ENCODE assay signal across 19 mouse cellular contexts in genomic region chr5:119628746-119629327, GRCm38 (mm10). TPM values are rescaled to one million over a fixed set of nuclear protein-coding genes. Genes with fewer than 3 reads are reported as not detected.
DNase-seq lines count a peak whose midpoint lies in the region; ATAC-seq lines count a peak whose summit lies in the region.
"Had no signal": no experiment of that assay in that cellular context is flagged by ENCODE, and none has a peak within 500 bp of the region (broad histone marks: within the 10 kb centered on the region; RNA-seq: fewer than 3 reads in every experiment).

No protein-coding gene starts in this region.

- 7% methylated on average over 10 of the region's 12 CpGs for WGBS in limb, embryonic 12.5 days

- peaks cover 97% of the 10 kb centered on the region for H3K27me3 ChIP-seq in limb, embryonic 12.5 days

- no peaks in the 10 kb centered on the region for H3K9me3 ChIP-seq in limb, embryonic 12.5 days
- H3K9me3 ChIP-seq: liver, embryonic 12.5 days had no signal

- no peaks in the 10 kb centered on the region for H3K36me3 ChIP-seq in limb, embryonic 12.5 days
- H3K36me3 ChIP-seq: liver, embryonic 12.5 days had no signal

- DNase-seq in embryo, embryonic 11 days, result peak; percentile 56
- no peak for DNase-seq in embryo, embryonic 10.5 days (ENCODE audit: low spot score)
- peak; percentile 25 to 54 for DNase-seq in kidney, postnatal 4 days
- no peak for DNase-seq in kidney, postnatal 14 days
- DNase-seq in cerebellum, adult 18-20 months, result no peak
- no peak for DNase-seq in left cerebral cortex, postnatal 36 days (ENCODE audit: low spot score in 2 of 2)
- DNase-seq: adrenal gland, adult 8-10 months; cerebellum, adult 9-11 months; gastrocnemius, postnatal 25 days; heart, adult 2 months; heart, postnatal 4 days; kidney, adult 18-20 months; lung, embryonic 14.5 days; lung, postnatal 36 days; right cerebral cortex, postnatal 4 days had no signal

- peaks cover 46% of the 10 kb centered on the region for H3K4me1 ChIP-seq in limb, embryonic 12.5 days (replicated peaks)

- H3K4me2 ChIP-seq in limb, embryonic 12.5 days, result peak overlapping the region; percentile 28
- H3K4me2 ChIP-seq: liver, embryonic 12.5 days; lung, embryonic 14.5 days had no signal

- H3K4me3 ChIP-seq in limb, embryonic 12.5 days (replicated peaks), result no peak overlapping the region
- H3K4me3 ChIP-seq: heart, adult 2 months; liver, embryonic 12.5 days had no signal

- intact Hi-C loops in left cerebral cortex, postnatal 36 days (cut with DNase I), result no loop called here

- no peak overlapping the region for H3K9ac ChIP-seq in limb, embryonic 12.5 days (replicated peaks)
- H3K9ac ChIP-seq: liver, embryonic 12.5 days; lung, embryonic 14.5 days had no signal

- ATAC-seq in limb, embryonic 12.5 days (ENCODE audit: insufficient number of reproducible peaks, insufficient read depth, low FRiP score, low TSS enrichment, low read depth), result no peak
- ATAC-seq: CD4-positive, CD25-positive, alpha-beta regulatory T cell, adult 4 months; hindbrain, embryonic 16.5 days; liver, embryonic 12.5 days had no signal

- no peak overlapping the region for H3K27ac ChIP-seq in limb, embryonic 12.5 days
- H3K27ac ChIP-seq: heart, adult 2 months; liver, embryonic 12.5 days had no signal

RNA-seq across cellular contexts. Expression of gene Tbx3, which starts 41.6 kb away (rescaled TPM):
- 38.3 and 42.4 TPM in 2 replicates for polyA plus RNA-seq in limb, embryonic 12.5 days (2016; fragmentation: Nextera tagmentation; extraction: Ambion mirVana)
- 1 to 10 TPM; 4.3 to 4.9 TPM for total RNA-seq in left cerebral cortex, postnatal 36 days (2021)

Comparison
In these comparisons a context has a peak if more than half of its experiments do, and no peak if none do; other contexts are left out.
1. DNase-seq: peak in embryo, embryonic 11 days (single experiment) and kidney, postnatal 4 days (2 of 2); none in embryo, embryonic 10.5 days (single experiment), kidney, postnatal 14 days (single experiment), cerebellum, adult 18-20 months (0 of 2) and left cerebral cortex, postnatal 36 days (0 of 2).